Mouse (Mus musculus): ENCODE data around the gene Baiap3. TPM values are rescaled to one million over a fixed set of nuclear protein-coding genes. Genes with fewer than 3 reads are reported as not detected.

Baiap3 gene
- polyA plus RNA-seq, 1 experiment from 2014 or later: 0.67 TPM

DNA sequence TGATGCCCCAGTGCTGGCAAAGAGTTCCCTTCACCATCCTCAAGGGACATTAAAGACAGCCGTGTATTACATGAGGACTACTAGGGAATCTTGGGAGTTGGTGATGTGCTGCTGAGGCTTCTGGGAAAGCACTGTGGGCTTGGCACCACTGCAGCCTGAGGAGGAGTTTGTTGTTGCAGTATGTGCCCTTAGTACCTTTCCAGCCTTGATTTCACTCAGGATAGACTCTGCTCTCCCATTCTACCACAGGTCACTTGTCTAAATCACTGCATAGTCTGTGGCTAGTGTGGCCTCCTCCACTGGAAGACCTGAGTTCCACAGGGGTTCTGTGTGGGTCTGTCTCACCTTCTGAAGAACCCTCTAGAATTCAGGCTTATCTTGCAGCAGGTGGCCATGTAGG lies 35.4 kb downstream of the Baiap3 start:
- Histone ChIP-seq H3K4me3 (no peak overlapping the region; the same call in 1 of the 2 replicates), H3K36me3 (replicated peaks) (peaks cover 63% of the 10 kb centered on the region), H3K9me3 (no peaks in the 10 kb centered on the region), H3K4me1 (peaks cover 18% of the 10 kb centered on the region), H3K27me3 (replicated peaks; ENCODE audit: low read depth, poor library complexity, severe bottlenecking) (0 out of 2 replicates have a peak, but pooled peaks cover 17% of the 10 kb centered on the region), H3K27ac (replicated peaks) (no peak overlapping the region)
- 94% methylated on average over 1 of the region's 1 CpGs for WGBS
- no peak for DNase-seq (ENCODE audit: low spot score)

DNA sequence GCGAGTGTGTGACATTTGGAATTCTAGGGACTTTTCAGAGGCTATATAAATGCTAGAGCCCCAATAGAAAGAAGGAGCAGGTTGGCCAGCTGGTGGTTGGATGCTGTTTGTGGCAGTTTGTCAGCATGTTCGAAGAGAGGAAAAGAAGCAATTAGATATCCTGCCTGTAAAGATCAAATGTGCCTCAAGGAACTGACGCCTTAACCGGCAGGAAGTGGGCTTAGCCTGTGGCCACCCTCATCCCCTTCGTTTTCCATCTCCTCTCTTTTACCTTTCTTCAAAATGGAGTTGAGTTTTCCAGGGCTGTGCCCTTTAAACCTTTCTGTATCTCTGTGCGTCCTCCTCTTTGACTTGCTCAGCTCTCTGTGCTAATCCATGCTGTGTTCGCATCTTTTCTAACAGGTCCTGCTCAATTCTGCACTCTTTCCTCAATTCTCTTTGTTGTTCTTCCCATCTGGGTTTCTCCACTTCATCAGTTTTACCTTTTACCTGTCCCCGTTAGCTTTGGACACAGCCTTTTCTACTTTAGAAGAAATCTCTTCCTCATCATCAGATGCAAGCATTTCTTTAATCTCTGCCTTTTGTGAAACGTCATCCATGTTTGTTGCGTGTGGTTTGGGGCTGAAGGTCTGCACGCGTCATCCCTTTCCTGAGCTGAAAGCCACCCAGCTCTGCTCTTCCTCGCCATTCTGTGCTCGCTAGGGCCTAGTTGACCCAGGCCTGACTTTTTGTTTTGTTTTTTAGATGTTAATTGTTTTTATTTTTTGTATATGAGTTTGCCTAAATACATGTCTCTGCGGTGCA lies 36.5 kb downstream of the Baiap3 start:
- Histone ChIP-seq H3K36me3 (replicated peaks) (peaks cover 64% of the 10 kb centered on the region), H3K27ac (replicated peaks) (no peak overlapping the region), H3K4me1 (peaks cover 18% of the 10 kb centered on the region), H3K9me3 (no peaks in the 10 kb centered on the region), H3K4me3 (no peak overlapping the region), H3K27me3 (replicated peaks; ENCODE audit: low read depth, poor library complexity, severe bottlenecking) (0 out of 2 replicates have a peak, but pooled peaks cover 17% of the 10 kb centered on the region)
- WGBS: 91% methylated on average over 15 of the region's 15 CpGs
- no peak for DNase-seq (ENCODE audit: low spot score)

DNA sequence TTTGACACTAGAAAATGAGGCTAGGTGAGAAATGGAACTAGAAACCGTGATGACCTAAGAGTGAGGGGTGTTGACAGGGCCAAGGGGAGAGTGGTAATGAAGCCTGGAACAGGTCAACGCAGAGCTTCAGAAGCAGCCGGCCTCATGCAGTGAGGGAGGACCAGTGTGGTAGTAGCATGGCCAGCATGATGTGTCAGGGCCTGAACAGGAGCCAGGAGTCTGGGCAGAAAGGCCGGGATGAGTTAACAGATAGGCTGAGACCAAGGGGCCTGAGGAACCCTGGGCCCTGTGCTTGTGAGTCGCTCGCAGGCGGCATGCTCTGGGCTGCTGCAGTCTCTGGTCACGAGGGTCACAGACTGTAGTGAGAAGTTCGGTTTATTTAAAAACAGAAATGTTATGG lies 37.2 kb downstream of the Baiap3 start:
- 90% methylated on average over 9 of the region's 9 CpGs for WGBS
- H3K4me1 ChIP-seq: peaks cover 18% of the 10 kb centered on the region
- H3K36me3 ChIP-seq (replicated peaks): peaks cover 66% of the 10 kb centered on the region
- 0 out of 2 replicates have a peak, but pooled peaks cover 17% of the 10 kb centered on the region for H3K27me3 ChIP-seq (replicated peaks; ENCODE audit: low read depth, poor library complexity, severe bottlenecking)
- H3K27ac ChIP-seq (replicated peaks): no peak overlapping the region
- no peaks in the 10 kb centered on the region for H3K9me3 ChIP-seq
- DNase-seq (ENCODE audit: low spot score): no peak
- no peak overlapping the region for H3K4me3 ChIP-seq

GRCm38 (mm10) chr17:25215431-25215830 lies 40.7 kb downstream of the Baiap3 start:
- no peak overlapping the region for H3K27ac ChIP-seq (replicated peaks)
- DNase-seq (ENCODE audit: low spot score): no peak
- H3K9me3 ChIP-seq: no peaks in the 10 kb centered on the region
- 89% methylated on average over 3 of the region's 3 CpGs for WGBS
- no peak overlapping the region for H3K4me3 ChIP-seq
- H3K4me1 ChIP-seq: no peaks in the 10 kb centered on the region
- peaks cover 89% of the 10 kb centered on the region for H3K36me3 ChIP-seq (replicated peaks)
- 0 out of 2 replicates have a peak, but pooled peaks cover 2% of the 10 kb centered on the region for H3K27me3 ChIP-seq (replicated peaks; ENCODE audit: low read depth, poor library complexity, severe bottlenecking)

GRCm38 (mm10) chr17:25211705-25212104 lies 44.5 kb downstream of the Baiap3 start:
- Histone ChIP-seq H3K4me3 (no peak overlapping the region), H3K27me3 (replicated peaks; ENCODE audit: low read depth, poor library complexity, severe bottlenecking) (no peaks in the 10 kb centered on the region), H3K4me1 (no peaks in the 10 kb centered on the region), H3K9me3 (no peaks in the 10 kb centered on the region), H3K27ac (replicated peaks) (no peak overlapping the region), H3K36me3 (replicated peaks) (peaks cover 98% of the 10 kb centered on the region)
- WGBS: 93% methylated on average over 4 of the region's 4 CpGs
- DNase-seq (ENCODE audit: low spot score): no peak

- Histone ChIP-seq H3K36me3 (replicated peaks) (peaks cover 98% of the 10 kb centered on the region), H3K4me1 (no peaks in the 10 kb centered on the region), H3K27me3 (replicated peaks; ENCODE audit: low read depth, poor library complexity, severe bottlenecking) (no peaks in the 10 kb centered on the region), H3K27ac (replicated peaks) (no peak overlapping the region), H3K9me3 (no peaks in the 10 kb centered on the region), H3K4me3 (no peak overlapping the region)
- 89% methylated on average over 15 of the region's 15 CpGs for WGBS
- no peak for DNase-seq (ENCODE audit: low spot score)
These were observed 45.3 kb downstream of the Baiap3 start for GRCm38 (mm10) chr17:25210680-25211466.

- H3K4me3 ChIP-seq: no peak overlapping the region
- DNase-seq (ENCODE audit: low spot score): no peak
- no peaks in the 10 kb centered on the region for H3K4me1 ChIP-seq
- H3K27me3 ChIP-seq (replicated peaks; ENCODE audit: low read depth, poor library complexity, severe bottlenecking): no peaks in the 10 kb centered on the region
- no peak overlapping the region for H3K27ac ChIP-seq (replicated peaks)
- peaks cover 98% of the 10 kb centered on the region for H3K36me3 ChIP-seq (replicated peaks)
- WGBS: 93% methylated on average over 4 of the region's 4 CpGs
- no peaks in the 10 kb centered on the region for H3K9me3 ChIP-seq
These were observed 46.2 kb downstream of the Baiap3 start for GRCm38 (mm10) chr17:25210006-25210405.

GRCm38 (mm10) chr17:25202401-25202800 lies 53.8 kb downstream of the Baiap3 start:
- H3K27me3 ChIP-seq (replicated peaks; ENCODE audit: low read depth, poor library complexity, severe bottlenecking): no peaks in the 10 kb centered on the region
- H3K27ac ChIP-seq (replicated peaks): no peak overlapping the region
- H3K36me3 ChIP-seq (replicated peaks): peaks cover 86% of the 10 kb centered on the region
- 92% methylated on average over 4 of the region's 4 CpGs for WGBS
- DNase-seq (ENCODE audit: low spot score): no peak
- H3K9me3 ChIP-seq: no peaks in the 10 kb centered on the region
- H3K4me1 ChIP-seq: no peaks in the 10 kb centered on the region
- H3K4me3 ChIP-seq: no peak overlapping the region

Small RNA genes within 50 kb of the gene (microRNA-seq; reads per million reads assigned to microRNA genes)
- 1.2 reads per million for gene Mir3547

Other genes starting within 250 kb of the Baiap3 start
- gene Cramp1l, start 240.6 kb downstream of the Baiap3 start, polyA plus RNA-seq (2016; fragmentation: Nextera tagmentation; extraction: Ambion mirVana): 8.3 and 8.6 TPM in 2 replicates
- gene Ift140, start 240.3 kb downstream of the Baiap3 start, polyA plus RNA-seq (2016; fragmentation: Nextera tagmentation; extraction: Ambion mirVana): 31.5 and 31.6 TPM in 2 replicates
- 10.6 and 11.0 TPM in 2 replicates for gene Tmem204, start 172.8 kb downstream of the Baiap3 start, polyA plus RNA-seq (2016; fragmentation: Nextera tagmentation; extraction: Ambion mirVana)
- gene Telo2, start 140.4 kb downstream of the Baiap3 start, polyA plus RNA-seq (2016; fragmentation: Nextera tagmentation; extraction: Ambion mirVana): 54.0 and 55.5 TPM in 2 replicates
- 0.09 and 0.14 TPM in 2 replicates for gene Ptx4, start 135.6 kb downstream of the Baiap3 start, polyA plus RNA-seq (2016; fragmentation: Nextera tagmentation; extraction: Ambion mirVana)
- gene Clcn7, start 123.0 kb downstream of the Baiap3 start, polyA plus RNA-seq (2016; fragmentation: Nextera tagmentation; extraction: Ambion mirVana): 24.4 and 27.5 TPM in 2 replicates
- gene Ccdc154, start 93.9 kb downstream of the Baiap3 start, polyA plus RNA-seq (2016; fragmentation: Nextera tagmentation; extraction: Ambion mirVana): not detected in 2 replicates
- not detected in 2 replicates for gene Gm38655, start 80.9 kb downstream of the Baiap3 start, polyA plus RNA-seq (2016; fragmentation: Nextera tagmentation; extraction: Ambion mirVana)
- 35.5 and 36.9 TPM in 2 replicates for gene BC003965, start 71.8 kb downstream of the Baiap3 start, polyA plus RNA-seq (2016; fragmentation: Nextera tagmentation; extraction: Ambion mirVana)
- 9.6 and 10.9 TPM in 2 replicates for gene Unkl, start 68.0 kb downstream of the Baiap3 start, polyA plus RNA-seq (2016; fragmentation: Nextera tagmentation; extraction: Ambion mirVana)
- 36.1 and 41.5 TPM in 2 replicates for gene Gnptg, start 16.2 kb downstream of the Baiap3 start, polyA plus RNA-seq (2016; fragmentation: Nextera tagmentation; extraction: Ambion mirVana)
- gene Tsr3, start 16.2 kb downstream of the Baiap3 start, polyA plus RNA-seq (2016; fragmentation: Nextera tagmentation; extraction: Ambion mirVana): 75.4 and 78.6 TPM in 2 replicates
- 952 and 961 TPM in 2 replicates for gene Ube2i, start 18.3 kb upstream of the Baiap3 start, polyA plus RNA-seq (2016; fragmentation: Nextera tagmentation; extraction: Ambion mirVana)
- not detected in 2 replicates for gene Prss34, start 42.0 kb upstream of the Baiap3 start, polyA plus RNA-seq (2016; fragmentation: Nextera tagmentation; extraction: Ambion mirVana)
- not detected in 2 replicates for gene Prss28, start 52.3 kb upstream of the Baiap3 start, polyA plus RNA-seq (2016; fragmentation: Nextera tagmentation; extraction: Ambion mirVana)
- not detected in 2 replicates for gene Prss29, start 62.3 kb upstream of the Baiap3 start, polyA plus RNA-seq (2016; fragmentation: Nextera tagmentation; extraction: Ambion mirVana)
- gene Tpsab1, start 89.2 kb upstream of the Baiap3 start, polyA plus RNA-seq (2016; fragmentation: Nextera tagmentation; extraction: Ambion mirVana): not detected in 2 replicates
- gene Tpsb2, start 109.9 kb upstream of the Baiap3 start, polyA plus RNA-seq (2016; fragmentation: Nextera tagmentation; extraction: Ambion mirVana): not detected in 2 replicates
- gene Tpsg1, start 112.9 kb upstream of the Baiap3 start, polyA plus RNA-seq (2016; fragmentation: Nextera tagmentation; extraction: Ambion mirVana): not detected in 2 replicates
- gene Cacna1h, start 177.4 kb upstream of the Baiap3 start, polyA plus RNA-seq (2016; fragmentation: Nextera tagmentation; extraction: Ambion mirVana): 2.9 and 3.3 TPM in 2 replicates
- 0.33 TPM in 1 of 2 replicates, not detected in the other for gene Tekt4, start 198.3 kb upstream of the Baiap3 start, polyA plus RNA-seq (2016; fragmentation: Nextera tagmentation; extraction: Ambion mirVana)
- gene Sstr5, start 240.9 kb upstream of the Baiap3 start, polyA plus RNA-seq (2016; fragmentation: Nextera tagmentation; extraction: Ambion mirVana): 0.13 and 0.21 TPM in 2 replicates